Mouse (Mus musculus) liver, embryonic 14.5 days (tissue): Measurements from ENCODE around the gene Tnrc18.

Experiments
- CTCF ChIP-seq: IDR thresholded peaks from 2 replicates; pipeline ENCODE4 v1.5.1; 2016; ENCODE audit warnings: antibody characterized with exemption, low read depth, control low read depth
- EP300 ChIP-seq: IDR thresholded peaks from 2 replicates; pipeline ENCODE4 v1.6.1; 2016; ENCODE audit warnings: antibody characterized with exemption, low read depth

- TF ChIP-seq CTCF (no peak), EP300 (no peak)
Observed at GRCm38 (mm10) chr5:142761326-142761983, 56.0 kb downstream of the Tnrc18 start.
